Comparison of ENCODE assay signal across 10 mouse cellular contexts in genomic region chrX:112524755-112525154, GRCm38 (mm10). TPM values are rescaled to one million over a fixed set of nuclear protein-coding genes. Genes with fewer than 3 reads are reported as not detected.
DNase-seq lines count a peak whose midpoint lies in the region; ATAC-seq and TF ChIP-seq lines count a peak whose summit lies in the region.
"Had no signal": no experiment of that assay in that cellular context is flagged by ENCODE, and none has a peak within 500 bp of the region (broad histone marks: within the 10 kb centered on the region; RNA-seq: fewer than 3 reads in every experiment).

No protein-coding gene starts in this region.

- 72% methylated on average over 1 of the region's 1 CpGs for WGBS in hindbrain, postnatal 0 days

- H3K27ac ChIP-seq in hindbrain, postnatal 0 days = no peak overlapping the region
- H3K27ac ChIP-seq: embryonic facial prominence, embryonic 12.5 days had no signal

- TF ChIP-seq CTCF in hindbrain, postnatal 0 days (IDR thresholded peaks at IDR 0.05; ENCODE audit: low read depth) = peak; percentile 53

- no peaks in the 10 kb centered on the region for H3K9me3 ChIP-seq in hindbrain, postnatal 0 days (ENCODE audit: low read length)
- H3K9me3 ChIP-seq: embryonic facial prominence, embryonic 12.5 days had no signal

- DNase-seq in kidney, adult 9 months = peak; percentile 31
- DNase-seq in kidney, postnatal 25 days = no peak
- DNase-seq in A20 (ENCODE audit: low read depth, low spot score) = peak; percentile 46
- peak; percentile 52 for DNase-seq in ZHBTc4 (ENCODE audit: low read depth, low spot score)
- peak; percentile 71 for DNase-seq in hindbrain, postnatal 0 days (ENCODE audit: low spot score)
- DNase-seq in retina, embryonic 14.5 days (ENCODE audit: low spot score) = peak; percentile 74
- no peak for DNase-seq in testis, postnatal 10 days (ENCODE audit: low spot score)
- DNase-seq in frontal cortex, postnatal 25 days (ENCODE audit: low spot score in 2 of 2) = no peak

- 0 out of 2 replicates have a peak, but pooled peaks have one; percentile 40 for ATAC-seq in hindbrain, postnatal 0 days

- H3K4me3 ChIP-seq in hindbrain, postnatal 0 days (ENCODE audit: low read length) = no peak overlapping the region
- H3K4me3 ChIP-seq: embryonic facial prominence, embryonic 12.5 days had no signal

- no peak overlapping the region for H3K4me2 ChIP-seq in hindbrain, postnatal 0 days (ENCODE audit: low read depth, low read length)
- H3K4me2 ChIP-seq: embryonic facial prominence, embryonic 12.5 days had no signal

- H3K9ac ChIP-seq in hindbrain, postnatal 0 days (replicated peaks; ENCODE audit: low read length) = no peak overlapping the region
- H3K9ac ChIP-seq: embryonic facial prominence, embryonic 12.5 days had no signal

- no peaks in the 10 kb centered on the region for H3K36me3 ChIP-seq in hindbrain, postnatal 0 days (ENCODE audit: insufficient read depth, low read length)
- H3K36me3 ChIP-seq: embryonic facial prominence, embryonic 12.5 days had no signal

- no peaks in the 10 kb centered on the region for H3K27me3 ChIP-seq in hindbrain, postnatal 0 days (ENCODE audit: insufficient read depth, low read length)
- H3K27me3 ChIP-seq: embryonic facial prominence, embryonic 12.5 days had no signal

- no peaks in the 10 kb centered on the region for H3K4me1 ChIP-seq in hindbrain, postnatal 0 days (ENCODE audit: insufficient read depth, low read length)
- H3K4me1 ChIP-seq: embryonic facial prominence, embryonic 12.5 days had no signal

RNA-seq across cellular contexts. Expression of gene 2010106E10Rik, which starts 29.7 kb away (rescaled TPM):
- total RNA-seq in hindbrain, postnatal 0 days (2014; rRNA removed) = not detected in 2 replicates
- polyA plus RNA-seq in hindbrain, postnatal 0 days (2015; fragmentation: Nextera tagmentation; extraction: Ambion mirVana) = 0.14 and 0.23 TPM in 2 replicates
- polyA plus RNA-seq: embryonic facial prominence, embryonic 12.5 days; limb, embryonic 11.5 days had no signal

Comparison
In these comparisons a context has a peak if more than half of its experiments do, and no peak if none do; other contexts are left out.
1. DNase-seq: peak in kidney, adult 9 months (single experiment), A20 (single experiment), ZHBTc4 (single experiment), hindbrain, postnatal 0 days (single experiment) and retina, embryonic 14.5 days (single experiment); none in kidney, postnatal 25 days (0 of 2), testis, postnatal 10 days (single experiment) and frontal cortex, postnatal 25 days (0 of 2).